Mouse (Mus musculus): Measurements from ENCODE around the gene Olfr622. TPM values are rescaled to one million over a fixed set of nuclear protein-coding genes. Genes with fewer than 3 reads are reported as not detected.

Gene Olfr622
- not detected in 2 replicates for polyA plus RNA-seq (2014; fragmentation: Nextera tagmentation; extraction: Ambion mirVana)

DNA sequence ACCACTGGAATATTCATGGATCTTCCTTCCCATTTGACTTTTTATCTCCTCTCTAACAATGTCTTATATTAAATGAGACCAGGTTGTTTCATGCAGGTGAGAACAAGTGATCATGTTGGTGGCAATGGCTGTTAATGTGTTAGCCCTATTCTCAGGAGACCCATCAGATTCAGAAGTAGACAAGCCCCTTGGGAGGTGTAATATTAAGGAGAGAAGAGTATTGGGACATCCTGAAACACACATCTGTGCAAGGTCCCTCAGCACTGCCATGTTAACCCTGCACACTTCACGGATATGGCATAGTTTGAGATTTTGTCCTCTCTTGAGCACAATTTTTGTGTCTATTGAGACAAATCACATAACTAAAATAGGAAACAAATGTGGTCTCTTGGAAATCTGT is at the start of gene Olfr622:
Olfr622 (minus strand) TSS at position 101 of the 400 bp plus-strand sequence.
- no peak within 1 kb of the TSS for H3K27ac ChIP-seq (replicated peaks in 1 of 2; ENCODE audit: control insufficient read depth in 1 of 2, insufficient read depth in 1 of 2, low read depth in 2 of 2, low read length in 2 of 2)
- 71% methylated on average over 1 of the region's 1 CpGs for WGBS
- no peaks in the 10 kb centered on the region for H3K4me1 ChIP-seq (ENCODE audit: control insufficient read depth in 2 of 2, insufficient read depth in 2 of 2, low read length in 2 of 2)

DNA sequence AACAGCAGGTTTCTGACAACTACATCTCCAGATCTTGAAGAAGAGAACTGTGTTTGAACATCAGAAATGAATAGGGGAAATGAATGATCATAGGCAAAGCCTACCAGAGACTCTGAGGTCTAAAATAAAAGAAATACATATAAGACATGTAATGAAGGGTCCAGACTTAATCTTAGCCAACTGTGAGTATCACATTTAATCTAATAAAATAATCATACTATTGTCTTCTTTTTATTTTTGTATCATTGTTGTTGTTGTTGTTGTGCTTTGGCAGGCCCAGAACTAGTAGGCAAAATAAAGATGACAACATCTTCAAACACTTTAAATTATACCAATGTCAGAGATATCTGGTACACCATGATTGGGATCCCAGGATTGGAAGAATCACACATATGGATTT is 39.9 kb upstream of the Olfr622 start, which contains the start of gene Olfr625-ps1:
Olfr625-ps1 (plus strand) TSS at position 301 of the 400 bp plus-strand sequence.
- Histone ChIP-seq H3K9me3 (ENCODE audit: control insufficient read depth, low read length) (no peaks in the 10 kb centered on the region), H3K27ac (replicated peaks in 1 of 2; ENCODE audit: control insufficient read depth in 1 of 2, insufficient read depth in 1 of 2, low read depth in 2 of 2, low read length in 2 of 2) (no peak within 1 kb of the TSS), H3K4me1 (ENCODE audit: control insufficient read depth in 2 of 2, insufficient read depth in 2 of 2, low read length in 2 of 2) (no peaks in the 10 kb centered on the region), H3K36me3 (ENCODE audit: control insufficient read depth, insufficient read depth, low read length) (no peaks in the 10 kb centered on the region), H3K27me3 (ENCODE audit: control insufficient read depth, insufficient read depth, low read length) (no peaks in the 10 kb centered on the region), H3K4me3 (ENCODE audit: control insufficient read depth in 1 of 2, insufficient read depth in 1 of 2, low read depth in 1 of 2, low read length in 2 of 2) (no peak within 1 kb of the TSS), H3K9ac (ENCODE audit: low read length) (no peak within 1 kb of the TSS), H3K4me2 (ENCODE audit: low read length) (no peak within 1 kb of the TSS)
- ATAC-seq (ENCODE audit: insufficient number of reproducible peaks, insufficient read depth, low FRiP score, low read depth), result no peak

More for the DNA sequence above, at the start of gene Olfr622:
- no peaks in the 10 kb centered on the region for H3K36me3 ChIP-seq (ENCODE audit: control insufficient read depth, insufficient read depth, low read length)
- H3K27me3 ChIP-seq (ENCODE audit: control insufficient read depth, insufficient read depth, low read length), result no peaks in the 10 kb centered on the region
- no peak for ATAC-seq (ENCODE audit: insufficient number of reproducible peaks, insufficient read depth, low FRiP score, low read depth)
- no peak within 1 kb of the TSS for H3K9ac ChIP-seq (ENCODE audit: low read length)
- H3K4me2 ChIP-seq (ENCODE audit: low read length), result no peak within 1 kb of the TSS
- H3K9me3 ChIP-seq (ENCODE audit: control insufficient read depth, low read length), result no peaks in the 10 kb centered on the region
- H3K4me3 ChIP-seq (ENCODE audit: control insufficient read depth in 1 of 2, insufficient read depth in 1 of 2, low read depth in 1 of 2, low read length in 2 of 2), result no peak within 1 kb of the TSS

DNA sequence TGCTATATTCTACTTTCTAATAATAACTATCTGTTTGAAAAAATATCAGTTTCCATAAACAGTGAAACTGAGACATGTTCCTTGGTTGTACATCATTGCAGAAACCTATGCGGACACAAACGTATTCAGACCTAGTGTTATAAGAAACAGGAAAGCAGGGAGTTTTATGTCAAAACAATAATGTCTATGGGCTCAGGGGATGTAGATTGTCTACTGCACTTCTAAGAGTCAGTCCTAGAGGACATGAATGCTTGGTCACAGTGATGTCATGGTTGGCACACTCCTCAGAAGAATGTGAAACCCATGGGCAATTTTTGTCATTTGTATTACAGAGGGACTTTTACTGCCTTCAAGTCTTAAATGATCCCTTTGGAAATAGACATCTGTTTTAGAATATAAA is 28.6 kb upstream of the Olfr622 start, which contains the start of gene Olfr624:
Olfr624 (minus strand) TSS at position 101 of the 400 bp plus-strand sequence.
- Histone ChIP-seq H3K9ac (ENCODE audit: low read length) (no peak within 1 kb of the TSS), H3K4me1 (ENCODE audit: control insufficient read depth in 2 of 2, insufficient read depth in 2 of 2, low read length in 2 of 2) (no peaks in the 10 kb centered on the region), H3K36me3 (ENCODE audit: control insufficient read depth, insufficient read depth, low read length) (no peaks in the 10 kb centered on the region), H3K9me3 (ENCODE audit: control insufficient read depth, low read length) (no peaks in the 10 kb centered on the region), H3K27me3 (ENCODE audit: control insufficient read depth, insufficient read depth, low read length) (no peaks in the 10 kb centered on the region), H3K4me2 (ENCODE audit: low read length) (no peak within 1 kb of the TSS), H3K4me3 (ENCODE audit: control insufficient read depth in 1 of 2, insufficient read depth in 1 of 2, low read depth in 1 of 2, low read length in 2 of 2) (no peak within 1 kb of the TSS), H3K27ac (replicated peaks in 1 of 2; ENCODE audit: control insufficient read depth in 1 of 2, insufficient read depth in 1 of 2, low read depth in 2 of 2, low read length in 2 of 2) (no peak within 1 kb of the TSS)
- WGBS, result 87% methylated on average over 2 of the region's 2 CpGs
- ATAC-seq (ENCODE audit: insufficient number of reproducible peaks, insufficient read depth, low FRiP score, low read depth), result no peak

DNA sequence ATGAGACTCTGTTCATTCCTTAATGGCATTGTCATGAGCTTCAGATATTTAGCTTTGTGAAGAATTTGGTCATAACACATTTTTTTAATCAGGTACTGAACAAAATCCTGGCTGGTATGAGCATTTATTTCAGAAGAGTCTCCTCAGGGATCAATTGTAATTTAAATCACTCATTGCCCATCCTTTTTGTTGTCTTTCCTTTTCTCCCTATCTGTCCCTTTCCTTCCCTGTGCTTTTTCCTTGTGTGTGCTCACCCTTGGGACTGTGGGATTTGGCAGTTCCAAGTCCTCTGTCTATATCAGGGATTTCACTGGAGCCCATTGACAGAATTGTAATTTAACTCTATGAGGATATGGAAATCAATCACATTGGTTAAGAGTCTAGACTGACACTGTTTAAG is 21.1 kb upstream of the Olfr622 start, which contains the start of gene Olfr623:
Olfr623 (minus strand) TSS at position 101 of the 400 bp plus-strand sequence.
- Histone ChIP-seq H3K27me3 (ENCODE audit: control insufficient read depth, insufficient read depth, low read length) (no peaks in the 10 kb centered on the region), H3K4me3 (ENCODE audit: control insufficient read depth in 1 of 2, insufficient read depth in 1 of 2, low read depth in 1 of 2, low read length in 2 of 2) (no peak within 1 kb of the TSS), H3K36me3 (ENCODE audit: control insufficient read depth, insufficient read depth, low read length) (no peaks in the 10 kb centered on the region), H3K9me3 (ENCODE audit: control insufficient read depth, low read length) (no peaks in the 10 kb centered on the region), H3K4me2 (ENCODE audit: low read length) (no peak within 1 kb of the TSS), H3K27ac (replicated peaks in 1 of 2; ENCODE audit: control insufficient read depth in 1 of 2, insufficient read depth in 1 of 2, low read depth in 2 of 2, low read length in 2 of 2) (no peak within 1 kb of the TSS), H3K4me1 (ENCODE audit: control insufficient read depth in 2 of 2, insufficient read depth in 2 of 2, low read length in 2 of 2) (no peaks in the 10 kb centered on the region), H3K9ac (ENCODE audit: low read length) (no peak within 1 kb of the TSS)
- ATAC-seq (ENCODE audit: insufficient number of reproducible peaks, insufficient read depth, low FRiP score, low read depth), result no peak

DNA sequence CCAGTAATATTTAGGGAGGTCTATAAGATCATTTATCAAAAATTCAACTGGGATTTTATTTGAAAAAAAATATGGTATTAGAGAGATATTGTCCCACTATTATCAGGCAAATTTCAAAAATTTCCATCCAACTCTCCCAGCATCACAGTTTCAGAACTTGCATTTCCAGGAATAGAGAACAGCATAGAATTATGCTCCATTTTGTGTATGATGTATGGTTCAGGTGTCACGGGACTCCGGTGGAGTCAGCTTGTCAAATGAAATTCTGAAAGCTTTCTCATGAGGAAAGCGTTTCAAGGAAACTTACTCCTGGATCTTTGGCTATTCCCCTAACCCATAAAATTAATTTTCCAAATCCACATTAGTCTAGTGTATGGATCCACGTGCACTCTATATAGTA is 1.6 kb upstream of the Olfr622 start:
- Histone ChIP-seq H3K9ac (ENCODE audit: low read length) (no peak overlapping the region), H3K27ac (replicated peaks in 1 of 2; ENCODE audit: control insufficient read depth in 1 of 2, insufficient read depth in 1 of 2, low read depth in 2 of 2, low read length in 2 of 2) (no peak overlapping the region), H3K36me3 (ENCODE audit: control insufficient read depth, insufficient read depth, low read length) (no peaks in the 10 kb centered on the region), H3K9me3 (ENCODE audit: control insufficient read depth, low read length) (no peaks in the 10 kb centered on the region), H3K4me1 (ENCODE audit: control insufficient read depth in 2 of 2, insufficient read depth in 2 of 2, low read length in 2 of 2) (no peaks in the 10 kb centered on the region), H3K4me3 (ENCODE audit: control insufficient read depth in 1 of 2, insufficient read depth in 1 of 2, low read depth in 1 of 2, low read length in 2 of 2) (no peak overlapping the region), H3K27me3 (ENCODE audit: control insufficient read depth, insufficient read depth, low read length) (no peaks in the 10 kb centered on the region), H3K4me2 (ENCODE audit: low read length) (no peak overlapping the region)
- WGBS, result 81% methylated on average over 4 of the region's 4 CpGs
- ATAC-seq (ENCODE audit: insufficient number of reproducible peaks, insufficient read depth, low FRiP score, low read depth), result no peak

DNA sequence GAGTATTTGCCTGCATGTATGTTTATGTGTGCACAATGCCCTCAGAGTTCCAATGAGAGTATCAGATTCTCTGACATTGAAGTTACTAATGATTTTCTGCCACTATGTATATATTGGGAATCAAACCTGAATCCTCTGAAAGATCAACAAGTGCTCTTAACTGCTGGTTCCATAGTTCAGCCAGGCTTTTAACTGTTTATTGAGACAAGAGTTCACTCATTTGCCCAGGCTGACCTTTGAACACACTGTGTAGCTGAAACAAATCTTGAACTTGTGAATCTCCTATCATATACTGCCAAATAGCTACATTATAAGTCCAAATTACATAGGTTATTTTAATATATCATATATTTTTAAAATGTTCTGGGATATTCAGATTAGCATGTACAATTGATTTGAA is 5.7 kb downstream of the Olfr622 start:
- no peak overlapping the region for H3K4me2 ChIP-seq (ENCODE audit: low read length)
- H3K27me3 ChIP-seq (ENCODE audit: control insufficient read depth, insufficient read depth, low read length), result no peaks in the 10 kb centered on the region
- no peaks in the 10 kb centered on the region for H3K36me3 ChIP-seq (ENCODE audit: control insufficient read depth, insufficient read depth, low read length)
- H3K27ac ChIP-seq (replicated peaks in 1 of 2; ENCODE audit: control insufficient read depth in 1 of 2, insufficient read depth in 1 of 2, low read depth in 2 of 2, low read length in 2 of 2), result no peak overlapping the region
- no peaks in the 10 kb centered on the region for H3K4me1 ChIP-seq (ENCODE audit: control insufficient read depth in 2 of 2, insufficient read depth in 2 of 2, low read length in 2 of 2)
- H3K4me3 ChIP-seq (ENCODE audit: control insufficient read depth in 1 of 2, insufficient read depth in 1 of 2, low read depth in 1 of 2, low read length in 2 of 2), result no peak overlapping the region
- H3K9ac ChIP-seq (ENCODE audit: low read length), result no peak overlapping the region
- ATAC-seq (ENCODE audit: insufficient number of reproducible peaks, insufficient read depth, low FRiP score, low read depth), result no peak
- H3K9me3 ChIP-seq (ENCODE audit: control insufficient read depth, low read length), result no peaks in the 10 kb centered on the region

DNA sequence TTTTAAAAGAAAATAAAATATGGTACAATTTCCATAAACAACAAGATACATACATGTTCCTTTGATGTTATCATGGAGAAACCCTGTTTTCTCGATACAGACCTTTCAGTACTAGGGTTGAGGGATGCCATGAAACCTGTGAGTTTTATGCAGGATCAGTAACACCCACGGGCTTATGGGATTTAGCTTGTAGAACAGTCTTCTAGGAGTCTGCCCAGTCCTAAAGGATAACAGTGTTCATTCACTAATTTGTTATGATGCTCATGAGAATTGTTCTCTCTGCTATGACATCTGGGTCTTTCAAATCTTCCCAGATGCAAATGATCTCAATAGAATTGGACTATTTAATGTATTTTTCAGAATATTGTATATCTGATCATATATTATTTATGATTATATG is 30.1 kb downstream of the Olfr622 start, which contains the start of gene Olfr620:
Olfr620 (minus strand) TSS at position 101 of the 400 bp plus-strand sequence.
- Histone ChIP-seq H3K27ac (replicated peaks in 1 of 2; ENCODE audit: control insufficient read depth in 1 of 2, insufficient read depth in 1 of 2, low read depth in 2 of 2, low read length in 2 of 2) (no peak within 1 kb of the TSS), H3K27me3 (ENCODE audit: control insufficient read depth, insufficient read depth, low read length) (no peaks in the 10 kb centered on the region), H3K4me2 (ENCODE audit: low read length) (no peak within 1 kb of the TSS), H3K4me3 (ENCODE audit: control insufficient read depth in 1 of 2, insufficient read depth in 1 of 2, low read depth in 1 of 2, low read length in 2 of 2) (no peak within 1 kb of the TSS), H3K4me1 (ENCODE audit: control insufficient read depth in 2 of 2, insufficient read depth in 2 of 2, low read length in 2 of 2) (no peaks in the 10 kb centered on the region), H3K36me3 (ENCODE audit: control insufficient read depth, insufficient read depth, low read length) (no peaks in the 10 kb centered on the region), H3K9ac (ENCODE audit: low read length) (no peak within 1 kb of the TSS), H3K9me3 (ENCODE audit: control insufficient read depth, low read length) (no peaks in the 10 kb centered on the region)
- no peak for ATAC-seq (ENCODE audit: insufficient number of reproducible peaks, insufficient read depth, low FRiP score, low read depth)
- 69% methylated on average over 2 of the region's 2 CpGs for WGBS

DNA sequence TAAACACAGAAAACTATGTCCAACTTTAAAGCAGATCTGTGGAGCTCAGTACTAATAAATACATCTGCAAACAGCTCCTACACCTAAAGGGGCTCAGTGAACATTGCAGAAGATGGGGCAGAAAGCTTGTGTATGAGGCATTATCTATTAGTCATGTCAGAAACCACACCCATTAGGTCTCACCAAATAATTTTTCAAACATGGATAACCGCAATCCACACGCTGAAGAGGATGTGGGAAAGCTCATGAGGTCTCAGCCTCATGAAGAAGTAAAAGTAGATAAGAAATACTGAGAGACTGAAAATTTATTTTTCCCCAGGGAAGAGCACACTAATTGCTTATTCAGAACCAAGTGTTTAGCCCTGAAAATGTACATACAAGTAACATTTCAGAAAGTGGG is 35.1 kb downstream of the Olfr622 start:
- Histone ChIP-seq H3K9ac (ENCODE audit: low read length) (no peak overlapping the region), H3K9me3 (ENCODE audit: control insufficient read depth, low read length) (no peaks in the 10 kb centered on the region), H3K27me3 (ENCODE audit: control insufficient read depth, insufficient read depth, low read length) (no peaks in the 10 kb centered on the region), H3K36me3 (ENCODE audit: control insufficient read depth, insufficient read depth, low read length) (no peaks in the 10 kb centered on the region), H3K4me2 (ENCODE audit: low read length) (no peak overlapping the region), H3K4me1 (ENCODE audit: control insufficient read depth in 2 of 2, insufficient read depth in 2 of 2, low read length in 2 of 2) (no peaks in the 10 kb centered on the region), H3K4me3 (ENCODE audit: control insufficient read depth in 1 of 2, insufficient read depth in 1 of 2, low read depth in 1 of 2, low read length in 2 of 2) (no peak overlapping the region), H3K27ac (replicated peaks in 1 of 2; ENCODE audit: control insufficient read depth in 1 of 2, insufficient read depth in 1 of 2, low read depth in 2 of 2, low read length in 2 of 2) (no peak overlapping the region)
- ATAC-seq (ENCODE audit: insufficient number of reproducible peaks, insufficient read depth, low FRiP score, low read depth), result no peak
- WGBS, result 69% methylated on average over 2 of the region's 2 CpGs

Measured in heart, embryonic 14.5 days (tissue).